Mouse (Mus musculus): ENCODE data around the gene Klf12. TPM values are rescaled to one million over a fixed set of nuclear protein-coding genes. Genes with fewer than 3 reads are reported as not detected.
A peak's percentile ranks its signal among the peaks of the same experiment; 100 is the strongest.
"Not testable (repeated sequence)": the region's sequence is repeated elsewhere in the genome, so short reads cannot be mapped to it uniquely, and the experiment has no call there.

Gene Klf12
- polyA plus RNA-seq, 1 experiment from 2014 or later, result 15.4 TPM

- no peak overlapping the region for H3K4me3 ChIP-seq (ENCODE audit: low read depth, low read length)
- no peak for DNase-seq
- H3K27me3 ChIP-seq (ENCODE audit: insufficient read depth, low read length), result no peaks in the 10 kb centered on the region
- no peak overlapping the region for H3K27ac ChIP-seq (ENCODE audit: low read depth)
- no peak overlapping the region for H3K9ac ChIP-seq
- no peak for ATAC-seq (ENCODE audit: insufficient read depth)
- H3K9me3 ChIP-seq (ENCODE audit: low read depth, low read length), result no peaks in the 10 kb centered on the region
- no peak overlapping the region for H3K4me2 ChIP-seq
- TF ChIP-seq CTCF (IDR thresholded peaks at IDR 0.05; ENCODE audit: low read depth), result no peak
- no peaks in the 10 kb centered on the region for H3K4me1 ChIP-seq (ENCODE audit: insufficient read depth)
- 80% methylated on average over 14 of the region's 14 CpGs for WGBS
- 0 out of 2 replicates have a peak, but pooled peaks cover 3% of the 10 kb centered on the region for H3K36me3 ChIP-seq (ENCODE audit: insufficient read depth)
Observed at GRCm38 (mm10) chr14:99894062-99894461, 390.4 kb downstream of the Klf12 start.

- TF ChIP-seq CTCF (IDR thresholded peaks at IDR 0.05; ENCODE audit: low read depth), result no peak
- H3K27ac ChIP-seq (ENCODE audit: low read depth), result no peak overlapping the region; the same call in 1 of the 2 replicates
- H3K36me3 ChIP-seq (ENCODE audit: insufficient read depth), result no peaks in the 10 kb centered on the region
- WGBS, result 48% methylated on average over 2 of the region's 2 CpGs
- no peaks in the 10 kb centered on the region for H3K9me3 ChIP-seq (ENCODE audit: low read depth, low read length)
- H3K4me1 ChIP-seq (ENCODE audit: insufficient read depth), result no peaks in the 10 kb centered on the region
- H3K4me2 ChIP-seq, result no peak overlapping the region
- H3K4me3 ChIP-seq (ENCODE audit: low read depth, low read length), result no peak overlapping the region
- H3K27me3 ChIP-seq (ENCODE audit: insufficient read depth, low read length), result no peaks in the 10 kb centered on the region
- ATAC-seq (ENCODE audit: insufficient read depth) (no peak), DNase-seq (no peak)
- H3K9ac ChIP-seq, result no peak overlapping the region
Observed at GRCm38 (mm10) chr14:99886503-99886902, 398.0 kb downstream of the Klf12 start.

GRCm38 (mm10) chr14:99885562-99885961 is 398.9 kb downstream of the Klf12 start:
- Histone ChIP-seq H3K27me3 (ENCODE audit: insufficient read depth, low read length) (no peaks in the 10 kb centered on the region), H3K4me3 (ENCODE audit: low read depth, low read length) (no peak overlapping the region), H3K9me3 (ENCODE audit: low read depth, low read length) (no peaks in the 10 kb centered on the region), H3K27ac (ENCODE audit: low read depth) (peak overlapping the region; percentile 78), H3K4me2 (no peak overlapping the region), H3K9ac (no peak overlapping the region), H3K36me3 (ENCODE audit: insufficient read depth) (no peaks in the 10 kb centered on the region), H3K4me1 (ENCODE audit: insufficient read depth) (no peaks in the 10 kb centered on the region)
- ATAC-seq (ENCODE audit: insufficient read depth) (peak; percentile 42), DNase-seq (no peak)
- WGBS, result 51% methylated on average over 2 of the region's 2 CpGs
- TF ChIP-seq CTCF (IDR thresholded peaks at IDR 0.05; ENCODE audit: low read depth), result peak; percentile 18; the same call in 1 of the 2 replicates

- peak; percentile 79 for ATAC-seq (ENCODE audit: insufficient read depth)
- Histone ChIP-seq H3K4me1 (ENCODE audit: insufficient read depth) (no peaks in the 10 kb centered on the region), H3K27me3 (ENCODE audit: insufficient read depth, low read length) (no peaks in the 10 kb centered on the region), H3K27ac (ENCODE audit: low read depth) (peak overlapping the region; percentile 78), H3K9me3 (ENCODE audit: low read depth, low read length) (no peaks in the 10 kb centered on the region), H3K36me3 (ENCODE audit: insufficient read depth) (no peaks in the 10 kb centered on the region), H3K4me3 (ENCODE audit: low read depth, low read length) (no peak overlapping the region), H3K9ac (no peak overlapping the region), H3K4me2 (no peak overlapping the region)
- peak; percentile 59 for DNase-seq
- WGBS, result 23% methylated on average over 4 of the region's 4 CpGs
- TF ChIP-seq CTCF (IDR thresholded peaks at IDR 0.05; ENCODE audit: low read depth), result no peak
Observed at GRCm38 (mm10) chr14:99885128-99885527, 399.4 kb downstream of the Klf12 start.

- ATAC-seq (ENCODE audit: insufficient read depth), result no peak
- 77% methylated on average over 5 of the region's 5 CpGs for WGBS
Observed at GRCm38 (mm10) chr14:99876791-99877578, 407.5 kb downstream of the Klf12 start.

GRCm38 (mm10) chr14:99873725-99874124 is 410.8 kb downstream of the Klf12 start:
- Histone ChIP-seq H3K27me3 (ENCODE audit: insufficient read depth, low read length) (no peaks in the 10 kb centered on the region), H3K9ac (no peak overlapping the region), H3K4me1 (ENCODE audit: insufficient read depth) (no peaks in the 10 kb centered on the region), H3K27ac (ENCODE audit: low read depth) (no peak overlapping the region), H3K36me3 (ENCODE audit: insufficient read depth) (peaks cover 6% of the 10 kb centered on the region; the same call in 1 of the 2 replicates), H3K4me3 (ENCODE audit: low read depth, low read length) (no peak overlapping the region), H3K9me3 (ENCODE audit: low read depth, low read length) (no peaks in the 10 kb centered on the region), H3K4me2 (no peak overlapping the region)
- ATAC-seq (ENCODE audit: insufficient read depth), result no peak
- DNase-seq, result no peak
- 81% methylated on average over 5 of the region's 5 CpGs for WGBS
- TF ChIP-seq CTCF (IDR thresholded peaks at IDR 0.05; ENCODE audit: low read depth), result no peak

More at GRCm38 (mm10) chr14:99876791-99877578, 407.5 kb downstream of the Klf12 start:
- Histone ChIP-seq H3K4me3 (ENCODE audit: low read depth, low read length) (no peak overlapping the region), H3K4me2 (no peak overlapping the region), H3K36me3 (ENCODE audit: insufficient read depth) (peaks cover 6% of the 10 kb centered on the region; the same call in 1 of the 2 replicates), H3K27me3 (ENCODE audit: insufficient read depth, low read length) (no peaks in the 10 kb centered on the region), H3K9ac (no peak overlapping the region), H3K4me1 (ENCODE audit: insufficient read depth) (no peaks in the 10 kb centered on the region), H3K27ac (ENCODE audit: low read depth) (no peak overlapping the region), H3K9me3 (ENCODE audit: low read depth, low read length) (no peaks in the 10 kb centered on the region)
- no peak for DNase-seq
- no peak for TF ChIP-seq CTCF (IDR thresholded peaks at IDR 0.05; ENCODE audit: low read depth)

- TF ChIP-seq CTCF (IDR thresholded peaks at IDR 0.05; ENCODE audit: low read depth), result no peak
- Histone ChIP-seq H3K27me3 (ENCODE audit: insufficient read depth, low read length) (no peaks in the 10 kb centered on the region), H3K4me1 (ENCODE audit: insufficient read depth) (no peaks in the 10 kb centered on the region), H3K4me3 (ENCODE audit: low read depth, low read length) (no peak overlapping the region), H3K27ac (ENCODE audit: low read depth) (no peak overlapping the region), H3K9me3 (ENCODE audit: low read depth, low read length) (no peaks in the 10 kb centered on the region), H3K9ac (no peak overlapping the region), H3K4me2 (no peak overlapping the region), H3K36me3 (ENCODE audit: insufficient read depth) (no peaks in the 10 kb centered on the region)
- WGBS, result 35% methylated on average over 14 of the region's 14 CpGs
- peak; percentile 9 for DNase-seq
- ATAC-seq (ENCODE audit: insufficient read depth), result no peak
Observed at GRCm38 (mm10) chr14:99856158-99857011, 428.1 kb downstream of the Klf12 start.

- H3K27ac ChIP-seq (ENCODE audit: low read depth); H3K9ac ChIP-seq; DNase-seq; H3K36me3 ChIP-seq (ENCODE audit: insufficient read depth); H3K4me3 ChIP-seq (ENCODE audit: low read depth, low read length); H3K4me2 ChIP-seq; H3K27me3 ChIP-seq (ENCODE audit: insufficient read depth, low read length); H3K9me3 ChIP-seq (ENCODE audit: low read depth, low read length); ATAC-seq (ENCODE audit: insufficient read depth); H3K4me1 ChIP-seq (ENCODE audit: insufficient read depth): not testable (repeated sequence)
Observed at GRCm38 (mm10) chr14:99854467-99854807, 430.0 kb downstream of the Klf12 start.

GRCm38 (mm10) chr14:99853769-99854466 is 430.6 kb downstream of the Klf12 start:
- DNase-seq; H3K4me2 ChIP-seq; H3K36me3 ChIP-seq (ENCODE audit: insufficient read depth); H3K9ac ChIP-seq; H3K27ac ChIP-seq (ENCODE audit: low read depth); H3K27me3 ChIP-seq (ENCODE audit: insufficient read depth, low read length); H3K4me1 ChIP-seq (ENCODE audit: insufficient read depth); ATAC-seq (ENCODE audit: insufficient read depth); H3K9me3 ChIP-seq (ENCODE audit: low read depth, low read length); H3K4me3 ChIP-seq (ENCODE audit: low read depth, low read length): not testable (repeated sequence)
- WGBS, result 60% methylated on average over 4 of the region's 4 CpGs
